Mouse (Mus musculus) neural tube, embryonic 12.5 days (tissue): ENCODE measurements around the gene Socs7. TPM values are rescaled to one million over a fixed set of nuclear protein-coding genes. Genes with fewer than 3 reads are reported as not detected.

Source experiments
- ATAC-seq: fragments of 200-750 bp; cut with Nextera tagmentation; 2 replicates; pipeline ENCODE4 v1.8.0; 2017; ENCODE audit warnings: low read depth, mild to moderate bottlenecking, moderate TSS enrichment, moderate library complexity; ENCODE audit not compliant: low FRiP score
- H3K27ac ChIP-seq: fragments of 300-500 bp; sonication (generic); 2 replicates; pipeline ENCODE4 v1.5.1; 2016
- H3K27me3 ChIP-seq: fragments of 300-500 bp; sonication (generic); replicated peaks from 2 replicates; pipeline ENCODE4 v1.6.1; 2016; ENCODE audit warnings: mild to moderate bottlenecking
- H3K36me3 ChIP-seq: fragments of 300-500 bp; sonication (generic); 2 replicates; pipeline ENCODE4 v1.6.1; 2016; ENCODE audit warnings: mild to moderate bottlenecking
- H3K4me1 ChIP-seq: fragments of 300-500 bp; sonication (generic); 2 replicates; pipeline ENCODE4 v1.6.1; 2016
- H3K4me2 ChIP-seq: fragments of 300-500 bp; sonication (generic); replicated peaks from 2 replicates; pipeline ENCODE4 v1.6.1; 2016; ENCODE audit warnings: mild to moderate bottlenecking
- H3K4me3 ChIP-seq: fragments of 300-500 bp; sonication (generic); 2 replicates; pipeline ENCODE4 v1.5.1; 2016
- H3K9ac ChIP-seq: fragments of 300-500 bp; sonication (generic); 2 replicates; pipeline ENCODE4 v1.6.1; 2016; ENCODE audit warnings: mild to moderate bottlenecking
- H3K9me3 ChIP-seq: fragments of 300-500 bp; sonication (generic); 2 replicates; pipeline ENCODE4 v1.6.1; 2016; ENCODE audit warnings: mild to moderate bottlenecking
- WGBS: fragments of 180-500 bp; shearing (Covaris S2); methylation state at CpG from one replicate; pipeline ENCODE4 v1.1.7; 2016; 5-methylcytosine and 5-hydroxymethylcytosine counted together
- polyA plus RNA-seq: library from polyadenylated mRNA; unstranded; fragments of >200 nt; fragmentation: Nextera tagmentation; extraction: Ambion mirVana; gene quantifications from 2 replicates; pipeline ENCODE4 v1.2.1, GENCODE M21; 2016

The Socs7 gene
- polyA plus RNA-seq, 1 experiment from 2014 or later: 9.0 TPM

- no peak overlapping the region for H3K4me2 ChIP-seq
- no peak for ATAC-seq
- WGBS: 92% methylated on average over 5 of the region's 5 CpGs
Observed at GRCm38 (mm10) chr11:97368501-97368900, 6.2 kb downstream of the Socs7 start.

DNA sequence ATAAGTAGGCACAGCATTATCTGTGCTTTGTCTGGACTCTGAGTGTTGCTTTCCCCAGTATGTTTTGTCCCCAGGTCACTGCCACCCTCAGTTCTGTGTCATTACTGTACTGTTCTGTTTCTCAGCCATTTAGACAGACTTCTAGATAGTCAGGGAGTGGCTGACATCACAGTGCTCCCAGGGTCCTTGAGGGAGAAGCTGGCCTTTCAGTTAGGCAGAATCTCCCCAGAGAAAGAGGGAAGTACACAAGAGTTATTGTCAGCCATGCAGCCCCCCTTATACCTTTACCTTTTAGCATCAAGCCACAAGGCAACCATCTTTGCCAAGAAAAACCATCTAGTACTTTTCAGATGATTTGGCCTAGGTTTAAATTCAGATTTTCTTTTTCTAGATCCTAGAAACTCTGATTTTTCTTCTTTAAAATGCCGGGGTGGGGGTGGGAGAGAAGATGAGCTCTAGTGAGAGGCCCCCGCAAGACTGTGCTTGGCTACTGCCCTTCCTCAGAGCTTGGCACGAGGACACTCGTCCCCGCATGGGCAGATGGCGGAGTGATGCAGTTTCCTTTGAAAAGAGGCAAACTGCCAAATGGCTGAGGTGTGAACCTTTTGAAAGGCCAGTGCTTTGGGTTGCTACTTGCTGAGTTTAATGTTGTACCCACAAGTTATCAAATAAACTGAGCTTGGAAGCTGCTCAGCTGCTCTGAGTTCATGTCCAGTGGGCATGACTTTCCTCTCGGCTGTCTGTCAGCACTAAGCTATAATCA is 8.2 kb downstream of the Socs7 start:
- Histone ChIP-seq H3K9me3 (no peaks in the 10 kb centered on the region), H3K4me1 (peaks cover 4% of the 10 kb centered on the region), H3K36me3 (peaks cover 16% of the 10 kb centered on the region), H3K27ac (no peak overlapping the region), H3K4me3 (no peak overlapping the region), H3K27me3 (no peaks in the 10 kb centered on the region), H3K9ac (no peak overlapping the region), H3K4me2 (no peak overlapping the region)
- 78% methylated on average over 7 of the region's 7 CpGs for WGBS
- no peak for ATAC-seq

More at GRCm38 (mm10) chr11:97368501-97368900, 6.2 kb downstream of the Socs7 start:
- H3K27ac ChIP-seq: no peak overlapping the region
- H3K9ac ChIP-seq: no peak overlapping the region
- no peaks in the 10 kb centered on the region for H3K9me3 ChIP-seq
- H3K4me1 ChIP-seq: peaks cover 24% of the 10 kb centered on the region
- H3K27me3 ChIP-seq: no peaks in the 10 kb centered on the region
- no peaks in the 10 kb centered on the region for H3K36me3 ChIP-seq
- H3K4me3 ChIP-seq: no peak overlapping the region

DNA sequence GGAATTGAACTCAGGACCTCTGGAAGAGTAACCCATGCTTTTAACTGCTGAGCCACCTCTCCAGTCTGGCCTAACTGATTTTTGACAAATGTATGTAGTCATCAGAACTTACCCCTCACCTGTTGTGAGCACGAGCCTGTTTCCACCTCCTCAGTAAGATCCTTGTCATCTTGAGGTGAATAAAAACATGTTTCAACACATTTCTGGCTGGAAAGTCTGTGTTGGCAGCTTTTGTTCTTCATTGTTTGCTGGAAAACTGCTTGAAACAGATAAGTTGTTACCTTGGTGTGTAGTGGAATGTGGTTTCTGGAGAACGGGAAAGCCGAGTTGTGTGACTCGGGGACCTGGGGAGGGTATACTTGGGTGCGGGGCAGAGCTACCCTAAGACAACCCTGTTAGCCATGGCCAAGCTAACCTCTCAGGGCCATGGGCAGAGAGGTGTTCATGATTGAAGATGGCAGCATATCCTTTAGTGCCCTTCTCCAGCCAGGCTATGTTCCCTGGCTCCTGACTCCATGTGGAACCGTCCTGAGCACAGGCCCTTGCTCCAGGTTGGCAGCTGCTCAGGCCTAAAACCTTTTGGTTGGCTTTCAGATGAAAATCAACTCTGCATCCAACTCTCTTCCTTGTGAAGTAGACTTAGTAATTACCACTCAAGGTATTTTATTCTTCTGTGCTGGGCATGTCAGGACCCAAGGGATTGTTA is 10.0 kb downstream of the Socs7 start:
- H3K4me2 ChIP-seq: no peak overlapping the region
- no peak overlapping the region for H3K27ac ChIP-seq
- H3K36me3 ChIP-seq: peaks cover 33% of the 10 kb centered on the region
- no peak overlapping the region for H3K9ac ChIP-seq
- no peaks in the 10 kb centered on the region for H3K4me1 ChIP-seq
- WGBS: 96% methylated on average over 6 of the region's 6 CpGs
- no peaks in the 10 kb centered on the region for H3K27me3 ChIP-seq
- H3K9me3 ChIP-seq: no peaks in the 10 kb centered on the region
- no peak for ATAC-seq
- H3K4me3 ChIP-seq: no peak overlapping the region

DNA sequence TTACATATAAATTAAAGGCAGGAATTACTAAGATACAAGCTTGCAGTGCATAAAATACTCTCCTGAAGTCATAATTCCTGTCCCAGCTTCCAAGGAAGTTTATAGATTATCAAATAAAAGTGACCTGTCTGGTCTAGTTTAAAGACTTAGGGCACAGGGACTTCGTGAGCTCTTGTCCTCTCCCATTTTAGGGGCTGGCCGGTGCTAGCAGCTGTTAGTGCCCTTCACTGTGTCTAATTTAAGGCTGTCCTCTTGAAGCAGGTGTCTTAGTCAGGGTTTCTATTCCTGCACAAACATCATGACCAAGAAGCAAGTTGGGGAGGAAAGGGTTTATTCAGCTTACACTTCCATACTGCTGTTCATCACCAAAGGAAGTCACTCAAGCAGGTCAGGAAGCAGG is 11.1 kb downstream of the Socs7 start:
- no peak for ATAC-seq
- H3K4me3 ChIP-seq: no peak overlapping the region
- peaks cover 44% of the 10 kb centered on the region for H3K36me3 ChIP-seq
- WGBS: 94% methylated on average over 2 of the region's 2 CpGs
- no peaks in the 10 kb centered on the region for H3K27me3 ChIP-seq
- H3K27ac ChIP-seq: no peak overlapping the region
- H3K4me2 ChIP-seq: no peak overlapping the region
- no peaks in the 10 kb centered on the region for H3K4me1 ChIP-seq
- H3K9ac ChIP-seq: no peak overlapping the region
- no peaks in the 10 kb centered on the region for H3K9me3 ChIP-seq

DNA sequence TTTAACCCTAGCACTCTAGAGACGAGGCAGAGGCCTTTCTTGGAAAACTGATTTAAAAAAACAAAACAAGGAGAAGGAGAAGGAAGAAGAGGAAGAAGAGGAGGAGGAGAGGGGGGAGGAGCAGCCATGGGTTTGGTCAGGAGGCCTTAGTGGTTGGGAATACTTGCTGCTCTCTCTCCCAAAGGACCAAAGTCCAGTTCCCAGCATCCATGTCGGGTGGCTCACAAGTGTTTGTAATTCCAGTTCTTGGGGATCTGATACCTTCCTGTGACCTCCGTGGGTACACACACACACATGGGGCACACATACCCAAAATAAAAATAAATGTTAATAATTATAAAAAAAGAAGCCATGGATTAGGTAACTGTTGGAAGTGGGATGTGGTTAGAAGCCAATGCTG is 17.7 kb downstream of the Socs7 start:
- H3K4me3 ChIP-seq: no peak overlapping the region
- H3K4me2 ChIP-seq: no peak overlapping the region
- no peaks in the 10 kb centered on the region for H3K27me3 ChIP-seq
- no peak overlapping the region for H3K27ac ChIP-seq
- WGBS: 84% methylated on average over 3 of the region's 3 CpGs
- H3K36me3 ChIP-seq: peaks cover 74% of the 10 kb centered on the region
- no peaks in the 10 kb centered on the region for H3K9me3 ChIP-seq
- no peaks in the 10 kb centered on the region for H3K4me1 ChIP-seq
- no peak for ATAC-seq
- H3K9ac ChIP-seq: no peak overlapping the region

- Histone ChIP-seq H3K4me3 (no peak overlapping the region), H3K4me2 (no peak overlapping the region), H3K9me3 (no peaks in the 10 kb centered on the region), H3K27me3 (no peaks in the 10 kb centered on the region), H3K9ac (no peak overlapping the region), H3K36me3 (peaks cover 53% of the 10 kb centered on the region), H3K4me1 (no peaks in the 10 kb centered on the region), H3K27ac (no peak overlapping the region)
- no peak for ATAC-seq
- 97% methylated on average over 2 of the region's 2 CpGs for WGBS
Observed at GRCm38 (mm10) chr11:97383017-97383416, 20.7 kb downstream of the Socs7 start.

GRCm38 (mm10) chr11:97383764-97384163 is 21.4 kb downstream of the Socs7 start:
- no peaks in the 10 kb centered on the region for H3K9me3 ChIP-seq
- WGBS: 73% methylated on average over 2 of the region's 2 CpGs
- H3K4me2 ChIP-seq: no peak overlapping the region
- no peak overlapping the region for H3K27ac ChIP-seq
- H3K9ac ChIP-seq: no peak overlapping the region
- H3K4me3 ChIP-seq: no peak overlapping the region
- no peaks in the 10 kb centered on the region for H3K4me1 ChIP-seq
- ATAC-seq: no peak
- H3K36me3 ChIP-seq: peaks cover 51% of the 10 kb centered on the region
- no peaks in the 10 kb centered on the region for H3K27me3 ChIP-seq

DNA sequence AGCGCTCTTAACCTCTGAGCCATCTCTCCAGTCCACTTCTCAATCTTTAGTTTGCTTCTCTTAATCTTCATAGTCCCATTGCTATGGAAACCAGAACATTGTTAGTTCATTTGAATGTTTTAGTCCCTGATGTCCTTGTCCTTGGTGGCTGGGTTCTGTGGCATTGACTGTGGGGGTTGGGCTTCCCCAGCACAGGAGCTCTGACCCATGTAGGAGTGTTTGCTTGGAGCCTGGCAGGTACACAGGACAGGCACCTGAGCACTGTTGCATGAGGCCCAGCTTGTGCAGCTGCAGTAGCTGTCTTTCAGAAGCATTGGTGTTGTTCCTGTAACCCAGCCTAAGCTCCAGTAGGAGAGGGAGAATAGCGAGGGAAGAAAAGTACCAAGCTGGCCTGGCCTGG is 25.5 kb downstream of the Socs7 start:
- H3K9ac ChIP-seq: no peak overlapping the region
- H3K4me1 ChIP-seq: no peaks in the 10 kb centered on the region
- H3K4me2 ChIP-seq: no peak overlapping the region
- H3K9me3 ChIP-seq: no peaks in the 10 kb centered on the region
- no peak overlapping the region for H3K27ac ChIP-seq
- no peak overlapping the region for H3K4me3 ChIP-seq
- 95% methylated on average over 2 of the region's 2 CpGs for WGBS
- H3K36me3 ChIP-seq: peaks cover 68% of the 10 kb centered on the region
- ATAC-seq: no peak
- no peaks in the 10 kb centered on the region for H3K27me3 ChIP-seq

DNA sequence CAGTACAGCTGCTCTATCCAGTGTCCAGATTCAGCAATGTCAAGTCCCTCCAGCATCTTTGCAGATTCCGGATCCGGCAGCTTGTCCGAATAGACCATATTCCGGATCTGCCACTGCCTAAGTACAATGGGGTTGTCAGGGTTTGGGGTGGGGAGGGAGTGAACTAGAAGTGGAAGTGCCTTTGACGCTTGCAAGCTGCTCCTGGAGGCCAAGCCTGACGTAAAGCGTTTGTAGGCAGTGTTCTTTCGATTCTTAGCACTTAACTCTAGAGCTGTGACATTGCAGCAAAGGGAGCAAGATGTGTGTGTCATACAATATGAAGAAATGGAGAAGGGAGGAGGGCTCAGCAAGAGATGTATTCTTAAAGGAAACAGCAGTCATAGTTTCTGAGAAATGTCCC is 26.8 kb downstream of the Socs7 start:
- 85% methylated on average over 8 of the region's 8 CpGs for WGBS
- no peak overlapping the region for H3K4me3 ChIP-seq
- no peaks in the 10 kb centered on the region for H3K9me3 ChIP-seq
- ATAC-seq: no peak
- H3K9ac ChIP-seq: no peak overlapping the region
- no peaks in the 10 kb centered on the region for H3K4me1 ChIP-seq
- H3K36me3 ChIP-seq: peaks cover 70% of the 10 kb centered on the region
- H3K27ac ChIP-seq: no peak overlapping the region
- no peaks in the 10 kb centered on the region for H3K27me3 ChIP-seq
- no peak overlapping the region for H3K4me2 ChIP-seq

- no peaks in the 10 kb centered on the region for H3K9me3 ChIP-seq
- peaks cover 68% of the 10 kb centered on the region for H3K36me3 ChIP-seq
- H3K27ac ChIP-seq: no peak overlapping the region
- no peak for ATAC-seq
- no peaks in the 10 kb centered on the region for H3K4me1 ChIP-seq
- H3K4me3 ChIP-seq: no peak overlapping the region
- H3K9ac ChIP-seq: no peak overlapping the region
- no peaks in the 10 kb centered on the region for H3K27me3 ChIP-seq
- no peak overlapping the region for H3K4me2 ChIP-seq
- WGBS: 78% methylated on average over 11 of the region's 11 CpGs
Observed at GRCm38 (mm10) chr11:97393658-97394057, 31.3 kb downstream of the Socs7 start.

DNA sequence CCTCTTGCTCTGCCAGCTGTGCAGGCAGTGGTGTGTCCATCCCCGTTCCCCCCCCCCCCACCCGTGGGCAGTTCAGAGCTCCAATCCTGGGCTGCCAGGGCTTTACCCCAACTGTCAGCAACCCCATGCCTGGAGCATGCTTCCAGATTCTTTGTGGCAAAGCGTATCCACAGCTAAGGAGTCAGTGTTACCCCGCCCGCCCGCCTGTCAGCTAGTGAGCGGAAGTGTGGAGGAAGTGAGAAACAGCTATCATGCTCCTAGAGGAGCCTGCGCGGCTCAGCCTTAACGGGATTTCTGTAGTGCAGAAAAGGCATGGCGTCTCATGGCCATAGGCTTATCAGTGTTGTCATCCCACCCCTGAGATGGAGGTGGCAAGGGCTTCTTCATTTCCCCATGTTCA is 31.8 kb downstream of the Socs7 start:
- Histone ChIP-seq H3K4me3 (no peak overlapping the region), H3K36me3 (peaks cover 63% of the 10 kb centered on the region), H3K4me1 (no peaks in the 10 kb centered on the region), H3K9ac (no peak overlapping the region), H3K4me2 (no peak overlapping the region), H3K27ac (no peak overlapping the region), H3K9me3 (no peaks in the 10 kb centered on the region), H3K27me3 (no peaks in the 10 kb centered on the region)
- 94% methylated on average over 11 of the region's 11 CpGs for WGBS
- ATAC-seq: no peak

- H3K27ac ChIP-seq: no peak overlapping the region
- 81% methylated on average over 2 of the region's 2 CpGs for WGBS
- no peak overlapping the region for H3K4me2 ChIP-seq
- peaks cover 21% of the 10 kb centered on the region for H3K36me3 ChIP-seq
- H3K27me3 ChIP-seq: no peaks in the 10 kb centered on the region
- no peaks in the 10 kb centered on the region for H3K9me3 ChIP-seq
- no peak overlapping the region for H3K4me3 ChIP-seq
- H3K4me1 ChIP-seq: peaks cover 12% of the 10 kb centered on the region
- no peak for ATAC-seq
- H3K9ac ChIP-seq: no peak overlapping the region
Observed at GRCm38 (mm10) chr11:97398506-97398905, 36.2 kb downstream of the Socs7 start.
